Mouse (Mus musculus) myocyte (in vitro differentiated cells): ENCODE data around the gene Angpt4.

ENCODE experiments used
- CEBPB ChIP-seq: IDR thresholded peaks from 2 replicates; pipeline ENCODE4 v1.6.1; 2011; ENCODE audit warnings: mild to moderate bottlenecking, moderate library complexity; ENCODE audit not compliant: poor library complexity, insufficient read depth, severe bottlenecking
- E2F4 ChIP-seq: IDR thresholded peaks from one replicate; pipeline ENCODE4 v1.6.1; 2011; ENCODE audit warnings: mild to moderate bottlenecking, control low read depth, moderate library complexity; ENCODE audit not compliant: insufficient read depth
- MAX ChIP-seq: IDR thresholded peaks from one replicate; pipeline ENCODE4 v1.6.1; 2011; ENCODE audit warnings: low read depth, mild to moderate bottlenecking, control low read depth
- MYOD1 ChIP-seq, 3 experiments: IDR thresholded peaks; one replicate each; pipeline ENCODE4 v1.6.1; 2011; ENCODE audit warnings: control low read depth in 2 of 3, low read depth in 2 of 3, mild to moderate bottlenecking in 2 of 3, moderate library complexity in 1 of 3; ENCODE audit not compliant: insufficient read length in 2 of 3, control insufficient read depth in 1 of 3
- MYOG ChIP-seq, 3 experiments: IDR thresholded peaks; one replicate each; pipeline ENCODE4 v1.6.1; 2011; ENCODE audit warnings: control low read depth in 2 of 3, low read depth in 2 of 3, mild to moderate bottlenecking in 2 of 3; ENCODE audit not compliant: insufficient read length in 2 of 3, control insufficient read depth in 1 of 3, insufficient read depth in 1 of 3
- POLR2A ChIP-seq: IDR thresholded peaks from one replicate; pipeline ENCODE4 v1.6.1; 2011; ENCODE audit warnings: low read depth, mild to moderate bottlenecking, control low read depth, moderate library complexity; ENCODE audit not compliant: insufficient read length
- POLR2AphosphoS2 ChIP-seq: IDR thresholded peaks from one replicate; pipeline ENCODE4 v1.6.1; 2011; ENCODE audit warnings: low read depth, control low read depth; ENCODE audit not compliant: insufficient read length
- TCF12 ChIP-seq: IDR thresholded peaks from one replicate; pipeline ENCODE4 v1.6.1; 2011; ENCODE audit warnings: mild to moderate bottlenecking, control low read depth; ENCODE audit not compliant: poor library complexity, insufficient read depth, severe bottlenecking
- USF1 ChIP-seq: IDR thresholded peaks from one replicate; pipeline ENCODE4 v1.6.1; 2011; ENCODE audit warnings: low read depth, mild to moderate bottlenecking, control low read depth, moderate library complexity

DNA sequence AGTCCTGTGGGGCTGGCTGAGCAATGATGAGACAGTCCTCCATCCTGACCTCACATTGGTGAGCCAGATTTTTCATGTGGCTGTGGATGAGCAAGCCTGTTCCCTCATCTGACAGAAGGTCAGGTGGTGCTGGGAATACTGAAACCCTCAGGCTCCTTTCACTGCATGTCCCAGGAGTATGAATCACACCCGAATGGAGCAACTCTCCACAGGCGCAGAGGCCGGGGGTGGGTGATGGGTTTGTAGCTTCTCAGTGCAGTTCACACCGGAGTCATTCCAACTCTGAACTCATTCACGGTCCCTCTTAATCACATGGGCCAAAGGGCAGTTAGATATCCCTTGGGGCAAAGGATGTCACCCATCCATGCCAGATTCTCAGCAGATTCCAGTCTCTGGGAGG is 3.1 kb downstream of the Angpt4 start:
- TF ChIP-seq MYOG (IDR thresholded peaks at IDR 0.05; ENCODE audit: control insufficient read depth in 1 of 3, insufficient read depth in 1 of 3, insufficient read length in 2 of 3, low read depth in 2 of 3) = no peak
- TF ChIP-seq USF1 = no peak
- no peak for TF ChIP-seq TCF12
- TF ChIP-seq MYOD1 (IDR thresholded peaks at IDR 0.05; ENCODE audit: control insufficient read depth in 1 of 3, insufficient read length in 2 of 3, low read depth in 2 of 3) = no peak
- TF ChIP-seq POLR2A = no peak
- TF ChIP-seq MAX = no peak
- TF ChIP-seq POLR2AphosphoS2 = no peak
- no peak for TF ChIP-seq E2F4
- no peak for TF ChIP-seq CEBPB
